Mouse (Mus musculus): ENCODE results near the gene Abhd2. TPM values are rescaled to one million over a fixed set of nuclear protein-coding genes. Genes with fewer than 3 reads are reported as not detected.

Gene Abhd2
- polyA plus RNA-seq, 1 experiment = 34.0 TPM

- WGBS = 24% methylated on average over 12 of the region's 12 CpGs
- DNase-seq (ENCODE audit: low read depth, low spot score) = no peak
These were observed 40.6 kb downstream of the Abhd2 start for GRCm38 (mm10) chr7:79313519-79314059.

DNA sequence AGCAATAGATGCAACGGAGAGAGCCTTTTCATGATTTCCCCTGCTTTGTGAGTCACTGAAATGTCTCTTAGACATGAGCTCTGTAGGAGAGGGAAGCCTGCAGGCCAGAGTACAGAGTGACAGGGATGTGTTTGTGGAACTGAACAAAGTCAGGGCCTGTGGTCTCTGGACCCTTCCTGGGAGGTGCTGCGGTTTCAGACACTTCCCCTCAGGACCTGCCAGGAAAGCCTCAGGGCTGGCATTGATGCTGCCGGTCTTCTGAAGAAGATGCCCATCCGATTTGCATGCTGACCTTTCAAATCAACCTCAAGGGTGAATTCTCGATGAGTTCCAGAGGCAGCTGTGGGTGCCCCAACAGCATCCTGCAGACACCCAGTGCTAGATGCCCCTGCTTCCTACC lies 41.5 kb downstream of the Abhd2 start:
- 82% methylated on average over 5 of the region's 5 CpGs for WGBS
- no peak for DNase-seq (ENCODE audit: low read depth, low spot score)

GRCm38 (mm10) chr7:79315149-79315548 lies 42.1 kb downstream of the Abhd2 start:
- no peak for DNase-seq (ENCODE audit: low read depth, low spot score)
- WGBS = 62% methylated on average over 8 of the region's 8 CpGs

DNA sequence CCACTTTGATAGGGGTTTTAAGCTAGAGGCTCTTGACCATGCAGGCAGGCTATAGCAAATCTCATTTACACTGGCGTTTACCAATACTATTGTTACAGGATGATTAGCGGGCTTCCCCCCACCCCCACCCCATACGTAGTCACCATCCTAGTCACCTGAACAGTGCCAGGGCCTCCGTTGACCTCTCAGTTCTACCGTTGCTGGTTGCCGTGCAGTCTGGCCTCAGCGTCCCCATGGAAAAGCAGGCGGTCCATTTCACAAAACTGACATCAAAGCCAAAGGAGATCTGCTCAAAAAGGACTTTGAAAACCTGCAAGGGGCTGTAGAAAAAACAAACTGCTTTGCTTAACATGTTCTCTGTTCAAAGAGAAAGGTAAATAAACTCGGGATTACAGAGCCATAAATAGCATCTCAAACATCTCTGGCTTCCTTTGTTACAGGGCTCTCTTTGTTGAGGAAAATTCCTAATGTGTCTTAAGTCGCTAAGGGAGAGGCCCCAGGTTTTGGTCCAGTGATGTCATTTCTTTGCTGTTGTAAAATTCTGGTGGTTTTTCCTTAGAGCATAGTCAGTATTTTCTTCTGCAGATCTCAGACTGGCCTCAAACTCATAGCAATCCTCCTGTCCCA lies 43.2 kb downstream of the Abhd2 start:
- no peak for DNase-seq (ENCODE audit: low read depth, low spot score)
- 16% methylated on average over 10 of the region's 10 CpGs for WGBS

- WGBS = 33% methylated on average over 7 of the region's 7 CpGs
- no peak for DNase-seq (ENCODE audit: low read depth, low spot score)
These were observed 44.6 kb downstream of the Abhd2 start for GRCm38 (mm10) chr7:79317576-79317975.

DNA sequence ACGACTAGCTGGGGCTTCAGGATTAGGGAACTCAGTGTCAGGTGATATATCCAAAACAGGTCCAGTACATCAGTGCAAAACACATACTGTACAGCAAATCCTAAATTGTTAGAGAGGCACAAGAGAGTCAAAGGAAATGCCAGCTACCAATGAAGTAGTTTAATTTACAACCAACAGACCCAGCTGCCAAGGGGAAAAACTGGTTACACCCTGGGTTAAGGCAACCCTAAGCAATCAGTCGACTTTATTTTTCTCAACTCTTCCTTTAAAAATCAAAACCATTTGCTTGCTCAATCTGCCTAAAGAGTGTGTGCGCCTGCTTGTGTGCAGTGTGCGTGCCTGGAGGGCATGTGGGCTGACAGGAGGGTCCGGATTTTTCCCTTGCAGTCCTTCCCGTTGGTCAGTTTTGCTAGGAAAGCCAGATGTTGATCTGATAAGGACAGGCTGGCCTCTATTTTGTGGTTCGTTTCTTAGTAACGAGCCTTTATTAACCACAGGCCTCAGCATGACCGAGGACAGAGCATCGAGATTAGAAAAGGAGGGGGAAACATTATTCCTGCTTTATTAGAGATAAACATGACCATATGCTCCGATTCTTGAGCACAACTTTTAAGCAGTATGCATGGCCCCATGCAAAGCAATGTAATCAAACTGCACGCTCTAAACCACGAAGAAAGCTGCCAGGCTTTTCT lies 45.3 kb downstream of the Abhd2 start:
- no peak for DNase-seq (ENCODE audit: low read depth, low spot score)
- WGBS = 28% methylated on average over 13 of the region's 13 CpGs

GRCm38 (mm10) chr7:79323855-79324254 lies 50.9 kb downstream of the Abhd2 start:
- WGBS = 63% methylated on average over 8 of the region's 8 CpGs

GRCm38 (mm10) chr7:79328769-79329168 lies 55.8 kb downstream of the Abhd2 start:
- 81% methylated on average over 5 of the region's 5 CpGs for WGBS

More at GRCm38 (mm10) chr7:79323855-79324254, 50.9 kb downstream of the Abhd2 start:
- no peak for DNase-seq (ENCODE audit: low read depth, low spot score)

GRCm38 (mm10) chr7:79331197-79331596 lies 58.2 kb downstream of the Abhd2 start:
- no peak for DNase-seq (ENCODE audit: low read depth, low spot score)
- WGBS = 89% methylated on average over 10 of the region's 10 CpGs

More at GRCm38 (mm10) chr7:79328769-79329168, 55.8 kb downstream of the Abhd2 start:
- no peak for DNase-seq (ENCODE audit: low read depth, low spot score)

DNA sequence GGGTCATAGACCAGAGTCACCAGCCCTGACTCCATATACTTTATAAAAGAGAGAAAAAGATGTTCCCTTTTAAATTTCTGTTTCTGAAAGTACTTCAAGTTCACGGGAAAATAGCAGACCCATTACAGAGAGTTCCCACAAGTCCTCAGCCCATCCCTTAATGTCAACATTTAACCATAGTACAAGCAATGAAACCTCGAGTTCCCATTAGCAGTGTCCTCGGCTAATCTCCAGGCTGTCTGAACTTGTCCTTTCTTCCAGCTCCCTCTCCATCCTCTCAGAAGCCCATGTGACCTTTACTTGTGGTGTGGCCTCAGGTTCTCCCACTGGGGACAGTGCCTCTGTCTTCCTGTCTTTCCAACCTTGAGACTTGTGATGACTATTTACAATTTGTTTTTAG lies 60.4 kb downstream of the Abhd2 start:
- 25% methylated on average over 3 of the region's 3 CpGs for WGBS

DNA sequence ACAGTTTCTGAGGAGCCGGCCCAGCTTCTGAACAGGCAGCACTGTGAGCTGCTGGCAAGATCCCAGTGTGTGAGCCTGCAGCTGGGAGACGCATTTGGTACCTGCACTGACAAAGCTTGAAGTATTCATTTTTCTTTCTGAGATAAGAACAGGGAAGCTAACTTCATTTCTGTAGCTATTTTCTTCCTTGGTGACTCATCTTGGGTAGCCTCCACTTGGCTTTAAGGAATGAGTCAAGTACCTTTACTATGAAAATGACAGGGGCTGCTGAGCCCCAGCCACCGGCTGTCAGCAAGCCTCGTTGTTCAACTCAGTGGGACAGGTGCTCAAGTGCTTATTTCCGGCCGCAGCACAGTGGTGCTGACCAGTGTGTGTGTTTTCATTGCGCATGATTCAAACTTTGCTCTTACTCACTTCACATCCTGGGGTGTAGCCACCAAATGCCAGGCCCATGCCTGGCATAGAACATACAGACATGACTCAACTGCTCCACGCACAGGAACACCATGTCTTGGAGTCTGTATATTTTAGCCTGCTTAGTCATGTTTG lies 63.4 kb downstream of the Abhd2 start:
- WGBS = 80% methylated on average over 8 of the region's 8 CpGs

More for the DNA sequence above, 60.4 kb downstream of the Abhd2 start:
- DNase-seq (ENCODE audit: low read depth, low spot score) = no peak

DNA sequence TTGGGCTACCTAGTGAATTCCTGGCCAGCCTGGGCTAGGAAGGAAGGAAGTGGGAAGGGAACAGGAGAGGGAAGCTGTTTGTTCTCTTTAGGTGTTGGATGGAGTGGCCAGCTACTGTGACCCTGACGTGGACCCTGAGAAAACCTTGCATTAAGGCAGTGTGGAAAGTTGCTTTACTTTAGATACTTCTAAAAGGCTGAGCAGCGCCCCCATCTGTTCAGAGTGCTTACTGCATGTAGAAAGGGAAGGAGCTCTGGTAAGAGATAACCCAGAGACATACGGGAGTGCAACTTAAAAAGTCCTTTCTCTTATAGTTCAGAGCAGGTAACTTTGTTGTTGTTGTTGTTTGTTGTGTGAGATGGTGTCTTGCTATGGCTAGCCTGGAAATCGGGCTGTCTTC lies 72.9 kb downstream of the Abhd2 start:
- DNase-seq (ENCODE audit: low read depth, low spot score) = peak; percentile 28
- 45% methylated on average over 4 of the region's 4 CpGs for WGBS

More for the DNA sequence above, 63.4 kb downstream of the Abhd2 start:
- DNase-seq (ENCODE audit: low read depth, low spot score) = no peak

DNA sequence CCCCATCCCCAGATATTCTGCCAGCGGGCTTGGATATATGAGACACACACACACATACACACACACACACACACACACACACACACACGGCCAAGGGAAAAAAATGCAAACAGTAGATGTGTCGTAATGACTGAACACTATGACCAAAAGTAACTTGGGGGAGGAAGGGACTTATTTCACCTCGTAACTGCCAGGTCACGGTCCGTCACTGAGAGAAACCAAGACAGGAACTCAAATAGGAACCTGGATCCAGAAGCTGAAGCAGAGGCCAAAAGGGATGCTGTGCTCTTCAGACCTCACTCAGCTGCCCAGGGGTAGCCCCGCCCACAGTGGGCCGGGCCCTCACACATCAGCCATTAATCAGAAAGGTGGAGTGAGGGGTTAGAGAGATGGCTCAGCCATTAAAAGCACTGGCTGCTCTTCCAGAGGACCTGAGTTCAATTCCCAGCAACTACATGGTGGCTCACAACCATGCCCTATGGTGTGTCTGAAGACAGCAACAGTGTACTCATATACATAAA lies 73.6 kb downstream of the Abhd2 start:
- 81% methylated on average over 8 of the region's 8 CpGs for WGBS
- DNase-seq (ENCODE audit: low read depth, low spot score) = no peak

- DNase-seq (ENCODE audit: low read depth, low spot score) = no peak
- WGBS = 79% methylated on average over 13 of the region's 13 CpGs
These were observed 74.3 kb downstream of the Abhd2 start for GRCm38 (mm10) chr7:79347108-79347813.

DNA sequence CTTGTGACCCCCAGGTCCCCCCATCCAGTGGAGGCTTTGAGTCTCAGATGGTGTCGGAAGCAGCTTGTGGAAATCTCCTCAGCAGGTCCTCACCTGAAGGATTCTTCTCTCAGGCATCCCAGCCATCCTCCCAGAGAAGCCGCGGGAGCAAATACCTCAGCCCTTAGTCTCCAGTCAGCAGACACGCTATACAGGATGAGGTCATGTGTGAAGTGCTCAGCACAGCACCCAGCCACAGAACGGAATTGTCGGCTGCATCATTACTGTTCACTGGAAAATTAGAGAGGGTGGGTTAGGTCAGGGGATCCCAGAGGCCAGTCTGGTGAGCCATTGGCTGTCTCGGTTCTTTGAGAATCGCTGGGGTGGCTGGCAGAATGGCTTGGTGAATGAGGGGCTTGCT lies 75.8 kb downstream of the Abhd2 start:
- WGBS = 90% methylated on average over 8 of the region's 8 CpGs
- DNase-seq (ENCODE audit: low read depth, low spot score) = no peak

- DNase-seq (ENCODE audit: low read depth, low spot score) = peak; percentile 42
- 48% methylated on average over 12 of the region's 12 CpGs for WGBS
These were observed 76.9 kb downstream of the Abhd2 start for GRCm38 (mm10) chr7:79349738-79350386.

- no peak for DNase-seq (ENCODE audit: low read depth, low spot score)
- WGBS = 82% methylated on average over 15 of the region's 15 CpGs
These were observed 85.6 kb downstream of the Abhd2 start for GRCm38 (mm10) chr7:79358350-79359182.

GRCm38 (mm10) chr7:79359183-79359435 lies 86.1 kb downstream of the Abhd2 start:
- WGBS = 89% methylated on average over 3 of the region's 3 CpGs
- DNase-seq (ENCODE audit: low read depth, low spot score) = no peak

GRCm38 (mm10) chr7:79360056-79360455 lies 87.1 kb downstream of the Abhd2 start:
- no peak for DNase-seq (ENCODE audit: low read depth, low spot score)
- WGBS = 90% methylated on average over 11 of the region's 11 CpGs

All from large intestine, adult 2 months (tissue).